Mouse (Mus musculus) small intestine, adult 2 months (tissue): ENCODE data around the gene Ethe1. TPM values are rescaled to one million over a fixed set of nuclear protein-coding genes. Genes with fewer than 3 reads are reported as not detected.
A peak's percentile ranks its signal among the peaks of the same experiment; 100 is the strongest.

Experiments
- H3K27ac ChIP-seq: fragments of 200-500 bp; 2 replicates; pipeline ENCODE4 v1.5.1; 2012; ENCODE audit warnings: low read depth, low read length, control low read depth, inconsistent platforms; ENCODE audit not compliant: insufficient read depth
- H3K27me3 ChIP-seq: fragments of 200-500 bp; 2 replicates; pipeline ENCODE4 v1.6.1; 2012; ENCODE audit warnings: mild to moderate bottlenecking, moderate library complexity, low read length, inconsistent platforms; ENCODE audit not compliant: control insufficient read depth, insufficient read depth
- H3K36me3 ChIP-seq: fragments of 200-500 bp; 2 replicates; pipeline ENCODE4 v1.6.1; 2012; ENCODE audit warnings: mild to moderate bottlenecking, low read length, control low read depth, inconsistent platforms; ENCODE audit not compliant: control insufficient read depth, insufficient read depth
- H3K4me1 ChIP-seq: fragments of 200-500 bp; 2 replicates; pipeline ENCODE4 v1.6.1; 2012; ENCODE audit warnings: low read length, inconsistent platforms, mixed read lengths; ENCODE audit not compliant: control insufficient read depth, insufficient read depth, insufficient read length
- H3K4me3 ChIP-seq: fragments of 200-500 bp; 2 replicates; pipeline ENCODE4 v1.5.1; 2012; ENCODE audit warnings: low read depth, mild to moderate bottlenecking, control low read depth, inconsistent platforms, low read length, moderate library complexity
- CTCF ChIP-seq: fragments of 200-500 bp; IDR thresholded peaks from 2 replicates; pipeline ENCODE4 v1.5.1; 2012; ENCODE audit warnings: low read depth, mild to moderate bottlenecking, control low read depth, inconsistent platforms, low read length, moderate library complexity, mixed read lengths; ENCODE audit not compliant: insufficient replicate concordance, insufficient read length; ENCODE audit errors: extremely low read depth
- POLR2A ChIP-seq: fragments of 200-500 bp; IDR thresholded peaks from 2 replicates; pipeline ENCODE4 v1.6.1; 2012; ENCODE audit warnings: low read depth, mild to moderate bottlenecking, control low read depth, inconsistent platforms, low read length, moderate library complexity
- WGBS: fragments of 180-500 bp; shearing (Covaris S2); methylation state at CpG from one replicate; pipeline ENCODE4 v1.1.7; 2018; 5-methylcytosine and 5-hydroxymethylcytosine counted together
- polyA plus RNA-seq: library from polyadenylated mRNA; depleted of rRNA; stranded (reverse); fragments of >200 nt; gene quantifications from 2 replicates; pipeline ENCODE4 v1.2.3, GENCODE M21; 2012

Ethe1 gene
- polyA plus RNA-seq, 1 experiment, result 44.2 TPM

DNA sequence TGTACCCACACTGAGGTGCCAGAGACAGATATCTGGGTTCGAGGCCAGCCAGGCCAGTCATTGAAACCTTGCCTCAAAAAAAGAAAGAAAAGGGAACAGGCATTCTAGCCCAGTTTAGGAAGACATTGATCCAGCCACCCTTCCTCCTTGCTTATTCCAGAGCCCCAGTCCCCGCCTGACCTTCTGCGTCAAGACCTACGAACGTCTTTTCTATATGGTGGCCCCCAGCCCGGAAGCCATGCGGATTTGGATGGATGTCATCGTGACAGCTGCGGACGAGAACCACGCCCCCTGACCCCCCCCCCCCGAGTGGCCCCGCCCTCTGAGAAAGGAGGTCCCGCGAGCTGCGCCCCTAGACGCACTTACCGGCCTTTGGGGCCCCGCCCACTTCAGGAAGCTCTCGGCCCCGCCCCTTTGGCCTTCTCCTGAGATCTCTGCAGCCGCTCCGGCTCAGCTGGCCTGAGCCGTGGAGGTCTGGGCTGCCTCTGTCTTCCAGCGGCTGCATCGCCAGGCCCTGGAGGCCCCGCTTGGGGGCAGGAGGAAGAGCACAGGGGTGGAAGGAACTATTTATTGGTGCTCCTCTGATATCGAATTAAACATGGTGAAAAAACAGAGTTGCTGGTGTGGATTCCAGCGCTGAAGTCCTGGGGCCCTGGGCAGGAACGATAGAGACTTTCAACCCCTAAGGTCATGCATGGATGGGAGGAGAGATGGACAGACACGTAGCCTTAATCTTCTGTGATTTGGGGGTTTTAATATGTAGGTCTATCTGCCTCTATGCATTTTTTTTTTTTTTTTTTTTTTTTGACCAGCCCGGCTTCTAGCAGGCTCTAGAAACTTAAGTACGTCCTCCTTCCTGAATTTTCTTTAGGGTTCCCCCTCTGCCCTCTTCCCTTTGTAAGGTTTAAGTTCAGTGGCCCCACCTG is 41.6 kb downstream of the Ethe1 start:
- Histone ChIP-seq H3K36me3 (peaks cover 12% of the 10 kb centered on the region; the same call in 1 of the 2 replicates), H3K4me1 (peaks cover 3% of the 10 kb centered on the region; the same call in 1 of the 2 replicates), H3K27me3 (no peaks in the 10 kb centered on the region), H3K4me3 (peak overlapping the region; percentile 52), H3K27ac (no peak overlapping the region)
- WGBS, result 10% methylated on average over 33 of the region's 33 CpGs
- no peak for TF ChIP-seq CTCF
- peak; percentile 20; the same call in 1 of the 2 replicates for TF ChIP-seq POLR2A

GRCm38 (mm10) chr7:24629672-24630071 is 42.3 kb downstream of the Ethe1 start:
- TF ChIP-seq CTCF, result no peak
- TF ChIP-seq POLR2A, result no peak
- Histone ChIP-seq H3K36me3 (peaks cover 5% of the 10 kb centered on the region; the same call in 1 of the 2 replicates), H3K4me1 (peaks cover 3% of the 10 kb centered on the region; the same call in 1 of the 2 replicates), H3K27me3 (no peaks in the 10 kb centered on the region), H3K4me3 (no peak overlapping the region), H3K27ac (no peak overlapping the region)
- WGBS, result 68% methylated on average over 4 of the region's 4 CpGs

- Histone ChIP-seq H3K4me1 (peaks cover 3% of the 10 kb centered on the region; the same call in 1 of the 2 replicates), H3K4me3 (no peak overlapping the region), H3K27ac (no peak overlapping the region), H3K27me3 (no peaks in the 10 kb centered on the region), H3K36me3 (peaks cover 5% of the 10 kb centered on the region; the same call in 1 of the 2 replicates)
- no peak for TF ChIP-seq POLR2A
- TF ChIP-seq CTCF, result no peak
- WGBS, result 85% methylated on average over 10 of the region's 10 CpGs
Observed at GRCm38 (mm10) chr7:24630116-24630880, 43.0 kb downstream of the Ethe1 start.

DNA sequence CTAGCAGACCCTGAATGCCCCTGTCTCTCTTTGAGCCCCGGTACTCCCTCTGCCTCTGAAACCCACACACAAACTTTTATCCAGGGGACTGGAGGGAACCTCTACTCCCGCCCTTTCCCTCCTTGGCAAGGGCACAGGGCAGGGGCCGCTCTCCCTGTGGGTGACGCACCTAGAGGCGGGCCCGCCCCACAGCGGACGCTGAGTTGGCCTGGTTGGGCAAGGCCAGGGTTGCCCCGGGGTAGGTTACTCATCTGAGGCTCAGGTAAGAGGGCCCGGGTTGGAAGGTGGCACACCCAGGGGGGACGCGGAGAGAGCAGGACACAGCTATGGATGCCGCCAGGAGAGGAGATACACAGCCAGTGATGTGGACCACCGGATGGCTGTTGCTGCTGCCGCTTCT is 48.9 kb downstream of the Ethe1 start, which contains the start of gene Lypd3:
Gene Lypd3 (plus strand): TSS at position 287 of the 400 bp plus-strand sequence.
- Histone ChIP-seq H3K4me3 (no peak within 1 kb of the TSS), H3K27me3 (peaks cover 23% of the 10 kb centered on the region), H3K4me1 (peaks cover 8% of the 10 kb centered on the region), H3K27ac (no peak within 1 kb of the TSS), H3K36me3 (no peaks in the 10 kb centered on the region)
- 20% methylated on average over 15 of the region's 15 CpGs for WGBS
- TF ChIP-seq POLR2A, result no peak

GRCm38 (mm10) chr7:24637046-24637445 is 49.7 kb downstream of the Ethe1 start:
- no peak overlapping the region for H3K4me3 ChIP-seq
- no peak overlapping the region for H3K27ac ChIP-seq
- no peak for TF ChIP-seq CTCF
- TF ChIP-seq POLR2A, result no peak
- H3K4me1 ChIP-seq, result peaks cover 8% of the 10 kb centered on the region
- peaks cover 23% of the 10 kb centered on the region for H3K27me3 ChIP-seq
- no peaks in the 10 kb centered on the region for H3K36me3 ChIP-seq
- WGBS, result 7% methylated on average over 18 of the region's 18 CpGs

DNA sequence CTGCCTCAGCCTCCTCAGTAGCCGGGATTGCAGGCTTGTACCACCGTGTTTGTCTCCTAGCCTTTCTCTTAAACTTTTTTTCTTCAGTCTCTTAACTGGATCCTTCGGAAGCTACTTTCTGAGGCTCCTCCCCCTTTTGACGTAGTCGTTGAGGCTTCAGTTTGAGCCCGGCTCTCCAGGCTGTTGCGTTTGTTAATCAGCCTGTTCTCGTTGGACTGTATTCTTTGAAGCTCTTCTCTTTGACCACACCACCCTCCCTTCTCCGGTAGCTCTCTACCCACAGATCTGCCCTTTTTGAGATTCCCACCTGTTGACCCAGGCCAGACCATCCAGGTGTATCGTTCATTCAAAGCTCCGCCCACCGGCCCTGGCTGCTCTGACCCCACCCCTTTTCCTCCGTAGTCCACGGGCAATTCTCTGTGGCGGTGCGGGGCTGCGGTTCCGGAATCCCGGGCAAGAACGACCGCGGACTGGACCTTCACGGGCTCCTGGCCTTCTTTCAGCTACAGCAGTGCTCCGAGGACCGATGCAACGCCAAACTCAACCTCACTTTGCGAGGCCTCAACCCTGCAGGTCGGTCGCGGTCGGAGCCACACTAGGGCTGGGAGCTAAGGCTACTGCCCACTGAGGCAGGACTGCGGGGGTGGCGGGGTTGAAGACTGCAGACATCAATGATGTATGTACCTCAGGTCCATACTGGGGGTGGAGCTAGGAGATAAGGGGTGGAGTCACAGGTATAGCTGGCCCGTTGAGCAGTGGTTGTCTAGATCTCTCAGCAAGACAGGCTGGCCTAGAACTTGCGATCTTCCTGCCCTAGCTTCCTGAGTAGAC is 50.9 kb downstream of the Ethe1 start:
- Histone ChIP-seq H3K4me1 (peaks cover 8% of the 10 kb centered on the region), H3K4me3 (peak overlapping the region; percentile 61), H3K36me3 (no peaks in the 10 kb centered on the region), H3K27ac (no peak overlapping the region), H3K27me3 (peaks cover 23% of the 10 kb centered on the region)
- TF ChIP-seq POLR2A, result no peak
- no peak for TF ChIP-seq CTCF
- 2% methylated on average over 35 of the region's 35 CpGs for WGBS
